Mouse (Mus musculus) forebrain, embryonic 12.5 days (tissue): ENCODE data around the gene Srr. TPM values are rescaled to one million over a fixed set of nuclear protein-coding genes. Genes with fewer than 3 reads are reported as not detected.

Experiments used
- ATAC-seq: fragments of 200-750 bp; cut with Nextera tagmentation; 2 replicates; pipeline ENCODE4 v1.8.0; 2017; ENCODE audit warnings: moderate TSS enrichment; ENCODE audit not compliant: low FRiP score
- H3K27ac ChIP-seq: fragments of 300-500 bp; sonication (generic); 2 replicates; pipeline ENCODE4 v1.5.1; 2016; ENCODE audit warnings: mild to moderate bottlenecking
- H3K27me3 ChIP-seq: fragments of 300-500 bp; sonication (generic); 2 replicates; pipeline ENCODE4 v1.6.1; 2016; ENCODE audit warnings: mild to moderate bottlenecking
- H3K36me3 ChIP-seq: fragments of 300-500 bp; sonication (generic); replicated peaks from 2 replicates; pipeline ENCODE4 v1.6.1; 2016; ENCODE audit warnings: mild to moderate bottlenecking
- H3K4me1 ChIP-seq: fragments of 300-500 bp; sonication (generic); 2 replicates; pipeline ENCODE4 v1.6.1; 2016
- H3K4me2 ChIP-seq: fragments of 300-500 bp; sonication (generic); 2 replicates; pipeline ENCODE4 v1.6.1; 2016; ENCODE audit warnings: mild to moderate bottlenecking, moderate library complexity
- H3K4me3 ChIP-seq: fragments of 300-500 bp; sonication (generic); replicated peaks from 2 replicates; pipeline ENCODE4 v1.5.1; 2016; ENCODE audit warnings: mild to moderate bottlenecking
- H3K9ac ChIP-seq: fragments of 300-500 bp; sonication (generic); 2 replicates; pipeline ENCODE4 v1.6.1; 2016; ENCODE audit warnings: mild to moderate bottlenecking
- H3K9me3 ChIP-seq: fragments of 300-500 bp; sonication (generic); 2 replicates; pipeline ENCODE4 v1.6.1; 2016
- WGBS: fragments of 180-500 bp; shearing (Covaris S2); methylation state at CpG from one replicate; pipeline ENCODE4 v1.1.7; 2016; 5-methylcytosine and 5-hydroxymethylcytosine counted together
- microRNA-seq: library from miRNA; unstranded; fragments of <30 nt; microRNA quantifications from one replicate; pipeline ENCODE4, GENCODE M21; 2017
- polyA plus RNA-seq: library from polyadenylated mRNA; unstranded; fragments of >200 nt; fragmentation: Nextera tagmentation; extraction: Ambion mirVana; gene quantifications from 2 replicates; pipeline ENCODE4 v1.2.1, GENCODE M21; 2016

Gene Srr
- polyA plus RNA-seq, 1 experiment from 2014 or later, result 27.5 TPM

- Histone ChIP-seq H3K36me3 (peaks cover 29% of the 10 kb centered on the region), H3K27ac (no peak overlapping the region), H3K9ac (no peak overlapping the region), H3K27me3 (no peaks in the 10 kb centered on the region), H3K4me2 (no peak overlapping the region), H3K4me1 (peaks cover 15% of the 10 kb centered on the region), H3K4me3 (no peak overlapping the region), H3K9me3 (no peaks in the 10 kb centered on the region)
- 91% methylated on average over 6 of the region's 6 CpGs for WGBS
- no peak for ATAC-seq
Measured at GRCm38 (mm10) chr11:74869603-74870002, 56.1 kb downstream of the Srr start.

GRCm38 (mm10) chr11:74868046-74868760, 57.5 kb downstream of the Srr start:
- Histone ChIP-seq H3K9me3 (no peaks in the 10 kb centered on the region), H3K4me1 (peaks cover 12% of the 10 kb centered on the region), H3K9ac (no peak overlapping the region), H3K36me3 (peaks cover 27% of the 10 kb centered on the region), H3K27ac (no peak overlapping the region), H3K4me3 (no peak overlapping the region), H3K27me3 (no peaks in the 10 kb centered on the region), H3K4me2 (no peak overlapping the region)
- no peak for ATAC-seq
- 89% methylated on average over 13 of the region's 13 CpGs for WGBS

- Histone ChIP-seq H3K9ac (no peak overlapping the region), H3K36me3 (peaks cover 27% of the 10 kb centered on the region), H3K27me3 (no peaks in the 10 kb centered on the region), H3K4me3 (no peak overlapping the region), H3K9me3 (no peaks in the 10 kb centered on the region), H3K4me1 (peaks cover 12% of the 10 kb centered on the region), H3K4me2 (no peak overlapping the region), H3K27ac (no peak overlapping the region)
- 88% methylated on average over 2 of the region's 2 CpGs for WGBS
- ATAC-seq, result no peak
Measured at GRCm38 (mm10) chr11:74867181-74867580, 58.6 kb downstream of the Srr start.

DNA sequence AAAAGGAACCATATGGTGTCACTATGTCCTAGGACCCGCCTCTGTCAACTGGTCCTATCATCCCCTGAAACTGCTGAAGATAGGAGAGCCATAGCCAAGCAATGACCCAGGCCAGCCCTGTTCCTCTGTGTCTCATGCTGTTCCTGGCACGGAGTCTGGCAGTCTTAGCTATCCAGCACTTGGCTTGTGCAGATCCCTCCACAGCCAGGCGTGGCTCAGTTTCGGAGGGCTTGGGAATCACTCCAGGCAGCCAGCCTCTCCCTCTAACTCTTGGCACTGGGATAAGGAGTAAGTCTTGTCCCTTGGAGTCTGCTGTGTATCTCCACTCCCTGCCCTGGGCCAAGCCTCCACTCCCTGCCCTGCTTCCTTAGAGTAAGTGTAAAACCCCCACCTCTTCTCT, 59.1 kb downstream of the Srr start:
- Histone ChIP-seq H3K4me1 (peaks cover 12% of the 10 kb centered on the region), H3K27ac (no peak overlapping the region), H3K9ac (no peak overlapping the region), H3K4me3 (no peak overlapping the region), H3K4me2 (no peak overlapping the region), H3K36me3 (peaks cover 27% of the 10 kb centered on the region), H3K9me3 (no peaks in the 10 kb centered on the region), H3K27me3 (no peaks in the 10 kb centered on the region)
- no peak for ATAC-seq
- 85% methylated on average over 4 of the region's 4 CpGs for WGBS

GRCm38 (mm10) chr11:74865252-74865651, 60.5 kb downstream of the Srr start:
- Histone ChIP-seq H3K27me3 (no peaks in the 10 kb centered on the region), H3K9me3 (no peaks in the 10 kb centered on the region), H3K9ac (no peak overlapping the region), H3K4me3 (no peak overlapping the region), H3K27ac (no peak overlapping the region), H3K4me1 (no peaks in the 10 kb centered on the region; the same call in 1 of the 2 replicates), H3K36me3 (peaks cover 27% of the 10 kb centered on the region), H3K4me2 (no peak overlapping the region)
- 84% methylated on average over 9 of the region's 9 CpGs for WGBS
- ATAC-seq, result no peak

DNA sequence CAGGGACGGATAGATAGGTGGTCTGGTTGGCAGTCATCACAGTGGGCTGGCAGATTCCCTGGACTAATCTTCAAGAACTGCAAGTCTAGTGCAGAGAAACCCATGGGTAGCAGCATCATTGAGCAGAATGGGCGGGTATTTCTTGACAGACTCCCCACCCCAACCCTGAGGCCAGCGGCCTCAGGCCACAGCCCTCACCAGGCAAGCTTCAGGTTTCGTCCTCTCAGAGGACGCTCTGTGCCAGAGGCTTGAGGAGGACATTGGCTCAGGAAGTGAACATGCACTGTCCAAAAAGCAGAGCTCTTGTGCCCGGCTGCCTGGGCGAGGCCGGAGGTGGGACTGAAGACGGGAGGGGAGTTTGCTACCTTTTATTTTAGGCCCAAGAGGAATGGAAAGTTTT, 61.3 kb downstream of the Srr start:
- no peak for ATAC-seq
- Histone ChIP-seq H3K4me1 (no peaks in the 10 kb centered on the region; the same call in 1 of the 2 replicates), H3K4me3 (no peak overlapping the region), H3K9ac (no peak overlapping the region), H3K27me3 (no peaks in the 10 kb centered on the region), H3K27ac (no peak overlapping the region), H3K36me3 (peaks cover 27% of the 10 kb centered on the region), H3K4me2 (no peak overlapping the region), H3K9me3 (no peaks in the 10 kb centered on the region)
- 89% methylated on average over 9 of the region's 9 CpGs for WGBS

- Histone ChIP-seq H3K4me1 (no peaks in the 10 kb centered on the region), H3K9me3 (no peaks in the 10 kb centered on the region), H3K4me3 (no peak overlapping the region), H3K9ac (no peak overlapping the region), H3K27ac (no peak overlapping the region), H3K27me3 (no peaks in the 10 kb centered on the region), H3K36me3 (peaks cover 26% of the 10 kb centered on the region), H3K4me2 (no peak overlapping the region)
- WGBS, result 27% methylated on average over 11 of the region's 11 CpGs
- ATAC-seq, result no peak
Measured at GRCm38 (mm10) chr11:74863471-74863870, 62.3 kb downstream of the Srr start.

DNA sequence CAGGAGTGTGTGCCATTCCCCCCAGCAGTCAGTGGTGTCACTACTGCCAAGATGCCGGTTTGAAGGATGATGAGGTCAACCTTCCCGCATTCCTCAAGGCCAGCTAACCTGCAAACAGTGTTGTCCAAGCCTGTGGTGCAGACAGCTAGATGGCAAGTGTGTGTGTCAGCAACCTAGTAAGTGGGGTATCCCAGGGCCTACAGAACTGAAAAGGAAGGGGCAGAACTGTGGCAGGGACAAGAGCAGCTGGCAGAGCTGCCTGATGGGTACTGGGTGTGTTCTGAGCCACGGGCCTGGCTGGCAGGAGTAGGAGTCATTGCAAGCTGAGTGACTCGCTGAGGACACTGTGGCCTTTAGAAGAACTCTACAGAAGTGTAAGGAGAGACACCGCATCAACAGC, 63.6 kb downstream of the Srr start:
- Histone ChIP-seq H3K4me3 (no peak overlapping the region), H3K27ac (no peak overlapping the region), H3K4me2 (no peak overlapping the region), H3K36me3 (peaks cover 23% of the 10 kb centered on the region), H3K4me1 (no peaks in the 10 kb centered on the region), H3K9me3 (no peaks in the 10 kb centered on the region), H3K27me3 (no peaks in the 10 kb centered on the region), H3K9ac (no peak overlapping the region)
- 85% methylated on average over 5 of the region's 5 CpGs for WGBS
- no peak for ATAC-seq

- Histone ChIP-seq H3K9ac (no peak overlapping the region), H3K4me2 (no peak overlapping the region), H3K4me1 (no peaks in the 10 kb centered on the region), H3K27me3 (no peaks in the 10 kb centered on the region), H3K4me3 (no peak overlapping the region), H3K36me3 (peaks cover 16% of the 10 kb centered on the region), H3K27ac (no peak overlapping the region), H3K9me3 (no peaks in the 10 kb centered on the region)
- ATAC-seq, result no peak
- WGBS, result 89% methylated on average over 9 of the region's 9 CpGs
Measured at GRCm38 (mm10) chr11:74857756-74858155, 68.0 kb downstream of the Srr start.

Small RNAs within 50 kb of the gene (microRNA-seq; reads per million reads assigned to microRNA genes)
- gene Mir6926, result 0.97 reads per million

Other genes with a start within 250 kb of the Srr start
- 74.9 and 76.5 TPM in 2 replicates for gene Pafah1b1, start 201.3 kb downstream of the Srr start, polyA plus RNA-seq
- 56.6 and 60.4 TPM in 2 replicates for gene Mettl16, start 155.1 kb downstream of the Srr start, polyA plus RNA-seq
- 7.2 and 8.1 TPM in 2 replicates for gene Mnt, start 95.0 kb downstream of the Srr start, polyA plus RNA-seq
- 12.2 and 13.7 TPM in 2 replicates for gene Sgsm2, start 28.9 kb downstream of the Srr start, polyA plus RNA-seq
- 43.0 and 43.1 TPM in 2 replicates for gene Tsr1, start 27.9 kb downstream of the Srr start, polyA plus RNA-seq
- gene Smg6, start 125 bp downstream of the Srr start, polyA plus RNA-seq, result 22.0 and 23.9 TPM in 2 replicates
- gene Hic1, start 243.6 kb upstream of the Srr start, polyA plus RNA-seq, result 3.2 and 4.4 TPM in 2 replicates